Mouse (Mus musculus) embryonic facial prominence, embryonic 12.5 days (tissue): ENCODE results near the gene Rassf3. TPM values are rescaled to one million over a fixed set of nuclear protein-coding genes. Genes with fewer than 3 reads are reported as not detected.

Source experiments
- ATAC-seq: fragments of 200-750 bp; cut with Nextera tagmentation; 2 replicates; pipeline ENCODE4 v1.8.0; 2017; ENCODE audit not compliant: insufficient number of reproducible peaks, insufficient read depth, low FRiP score, low TSS enrichment
- H3K27ac ChIP-seq: fragments of 300-500 bp; sonication (generic); 2 replicates; pipeline ENCODE4 v1.5.1; 2016; ENCODE audit warnings: mild to moderate bottlenecking
- H3K27me3 ChIP-seq: fragments of 300-500 bp; sonication (generic); 2 replicates; pipeline ENCODE4 v1.6.1; 2016; ENCODE audit warnings: mild to moderate bottlenecking, moderate library complexity
- H3K36me3 ChIP-seq: fragments of 300-500 bp; sonication (generic); 2 replicates; pipeline ENCODE4 v1.6.1; 2016; ENCODE audit warnings: mild to moderate bottlenecking
- H3K4me1 ChIP-seq: fragments of 300-500 bp; sonication (generic); 2 replicates; pipeline ENCODE4 v1.6.1; 2016
- H3K4me2 ChIP-seq: fragments of 300-500 bp; sonication (generic); replicated peaks from 2 replicates; pipeline ENCODE4 v1.6.1; 2016; ENCODE audit warnings: mild to moderate bottlenecking, moderate library complexity
- H3K4me3 ChIP-seq: fragments of 300-500 bp; sonication (generic); 2 replicates; pipeline ENCODE4 v1.5.1; 2016; ENCODE audit warnings: mild to moderate bottlenecking
- H3K9ac ChIP-seq: fragments of 300-500 bp; sonication (generic); 2 replicates; pipeline ENCODE4 v1.6.1; 2016; ENCODE audit warnings: mild to moderate bottlenecking, moderate library complexity
- H3K9me3 ChIP-seq: fragments of 300-500 bp; sonication (generic); 2 replicates; pipeline ENCODE4 v1.6.1; 2016; ENCODE audit warnings: mild to moderate bottlenecking, moderate library complexity
- WGBS: fragments of 180-500 bp; shearing (Covaris S2); methylation state at CpG from one replicate; pipeline ENCODE4 v1.1.7; 2016; 5-methylcytosine and 5-hydroxymethylcytosine counted together
- polyA plus RNA-seq: library from polyadenylated mRNA; unstranded; fragments of >200 nt; fragmentation: Nextera tagmentation; extraction: Ambion mirVana; gene quantifications from 2 replicates; pipeline ENCODE4 v1.2.1, GENCODE M21; 2016

Gene Rassf3
- polyA plus RNA-seq, 1 experiment from 2014 or later: 23.1 TPM

DNA sequence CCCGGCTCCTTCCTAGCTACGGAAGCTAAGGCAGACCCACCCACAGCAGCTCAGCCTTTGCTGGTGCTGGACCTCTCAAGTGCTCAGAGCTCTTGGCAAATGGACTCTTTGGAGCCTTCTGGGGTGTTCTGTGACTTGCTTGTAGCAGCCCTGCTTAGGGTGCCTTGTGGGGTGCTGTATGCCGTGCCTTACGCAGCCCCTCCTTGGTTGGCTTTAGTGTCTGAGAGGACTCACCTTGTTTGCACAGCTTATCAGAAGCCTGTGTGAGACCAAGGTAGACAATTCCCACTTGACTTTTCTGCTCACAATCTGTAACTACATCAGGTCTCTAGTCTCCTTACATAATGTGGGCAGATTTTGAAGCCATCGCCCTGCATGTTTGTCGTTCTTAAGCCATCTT lies 90.5 kb downstream of the Rassf3 start:
- H3K9ac ChIP-seq: no peak overlapping the region
- no peaks in the 10 kb centered on the region for H3K27me3 ChIP-seq
- H3K4me3 ChIP-seq: no peak overlapping the region
- no peak for ATAC-seq
- peak overlapping the region; percentile 83 for H3K27ac ChIP-seq
- peaks cover 14% of the 10 kb centered on the region for H3K4me1 ChIP-seq
- no peak overlapping the region for H3K4me2 ChIP-seq
- WGBS: 84% methylated on average over 6 of the region's 6 CpGs
- H3K36me3 ChIP-seq: peaks cover 72% of the 10 kb centered on the region
- no peaks in the 10 kb centered on the region for H3K9me3 ChIP-seq

DNA sequence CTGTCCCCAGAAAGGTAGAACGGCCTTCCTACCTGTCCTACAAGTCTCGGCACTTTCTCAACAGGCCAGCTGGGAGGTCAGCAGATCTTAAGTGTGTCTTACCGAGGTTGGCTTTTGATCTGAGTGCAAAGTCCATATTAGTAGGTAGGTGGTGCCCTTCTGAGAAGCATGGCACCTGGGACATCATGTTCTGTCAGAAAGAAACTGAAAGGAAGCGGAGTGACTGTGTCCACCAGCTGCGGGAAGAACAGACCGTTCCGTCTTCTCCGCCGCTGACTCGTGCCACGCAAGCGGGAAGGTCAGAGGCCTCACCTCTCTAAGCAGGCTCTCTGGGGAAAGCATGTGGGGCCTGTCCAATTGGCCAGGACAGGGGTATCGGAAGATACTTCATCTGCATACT lies 91.4 kb downstream of the Rassf3 start:
- WGBS: 91% methylated on average over 13 of the region's 13 CpGs
- Histone ChIP-seq H3K27ac (no peak overlapping the region), H3K27me3 (no peaks in the 10 kb centered on the region), H3K4me3 (no peak overlapping the region), H3K4me1 (peaks cover 14% of the 10 kb centered on the region), H3K4me2 (no peak overlapping the region), H3K9me3 (no peaks in the 10 kb centered on the region), H3K36me3 (peaks cover 71% of the 10 kb centered on the region), H3K9ac (no peak overlapping the region)
- ATAC-seq: no peak

DNA sequence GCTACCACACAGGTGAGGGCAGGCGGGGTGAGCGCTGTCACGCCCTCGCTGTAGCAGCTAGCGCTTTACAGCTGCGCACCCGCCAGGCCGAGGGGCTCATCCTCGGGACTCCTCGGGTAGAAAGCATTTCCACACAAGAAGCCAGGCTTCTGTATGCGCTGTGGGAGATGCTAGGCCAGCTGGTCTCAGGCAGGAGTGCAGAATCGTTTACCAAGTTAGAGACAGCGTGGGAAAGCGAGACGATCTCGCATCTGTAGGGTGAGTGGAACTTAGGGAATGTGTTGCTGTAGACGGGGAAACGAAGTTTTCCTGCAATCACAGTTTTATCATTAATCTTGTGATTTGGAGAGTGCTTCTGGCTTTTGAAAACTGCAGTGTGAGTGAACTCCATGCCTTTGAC lies 94.9 kb downstream of the Rassf3 start:
- no peaks in the 10 kb centered on the region for H3K27me3 ChIP-seq
- H3K9me3 ChIP-seq: no peaks in the 10 kb centered on the region
- no peak for ATAC-seq
- H3K4me2 ChIP-seq: no peak overlapping the region
- H3K4me1 ChIP-seq: peaks cover 5% of the 10 kb centered on the region; the same call in 1 of the 2 replicates
- H3K4me3 ChIP-seq: no peak overlapping the region
- H3K36me3 ChIP-seq: peaks cover 81% of the 10 kb centered on the region
- H3K27ac ChIP-seq: no peak overlapping the region
- no peak overlapping the region for H3K9ac ChIP-seq
- WGBS: 93% methylated on average over 18 of the region's 18 CpGs

GRCm38 (mm10) chr10:121379387-121379786 lies 96.8 kb downstream of the Rassf3 start:
- Histone ChIP-seq H3K9ac (no peak overlapping the region), H3K27me3 (no peaks in the 10 kb centered on the region), H3K9me3 (no peaks in the 10 kb centered on the region), H3K4me3 (no peak overlapping the region), H3K36me3 (peaks cover 91% of the 10 kb centered on the region), H3K4me1 (no peaks in the 10 kb centered on the region), H3K27ac (no peak overlapping the region), H3K4me2 (no peak overlapping the region)
- ATAC-seq: no peak
- WGBS: 99% methylated on average over 3 of the region's 3 CpGs

GRCm38 (mm10) chr10:121376530-121377271 lies 99.4 kb downstream of the Rassf3 start:
- Histone ChIP-seq H3K36me3 (peaks cover 70% of the 10 kb centered on the region), H3K27ac (no peak overlapping the region), H3K4me2 (no peak overlapping the region), H3K4me1 (peaks cover 7% of the 10 kb centered on the region; the same call in 1 of the 2 replicates), H3K9me3 (no peaks in the 10 kb centered on the region), H3K27me3 (no peaks in the 10 kb centered on the region), H3K4me3 (no peak overlapping the region), H3K9ac (no peak overlapping the region)
- ATAC-seq: no peak
- whole genome bisulfite sequencing: 89% methylated on average over 24 of the region's 24 CpGs

DNA sequence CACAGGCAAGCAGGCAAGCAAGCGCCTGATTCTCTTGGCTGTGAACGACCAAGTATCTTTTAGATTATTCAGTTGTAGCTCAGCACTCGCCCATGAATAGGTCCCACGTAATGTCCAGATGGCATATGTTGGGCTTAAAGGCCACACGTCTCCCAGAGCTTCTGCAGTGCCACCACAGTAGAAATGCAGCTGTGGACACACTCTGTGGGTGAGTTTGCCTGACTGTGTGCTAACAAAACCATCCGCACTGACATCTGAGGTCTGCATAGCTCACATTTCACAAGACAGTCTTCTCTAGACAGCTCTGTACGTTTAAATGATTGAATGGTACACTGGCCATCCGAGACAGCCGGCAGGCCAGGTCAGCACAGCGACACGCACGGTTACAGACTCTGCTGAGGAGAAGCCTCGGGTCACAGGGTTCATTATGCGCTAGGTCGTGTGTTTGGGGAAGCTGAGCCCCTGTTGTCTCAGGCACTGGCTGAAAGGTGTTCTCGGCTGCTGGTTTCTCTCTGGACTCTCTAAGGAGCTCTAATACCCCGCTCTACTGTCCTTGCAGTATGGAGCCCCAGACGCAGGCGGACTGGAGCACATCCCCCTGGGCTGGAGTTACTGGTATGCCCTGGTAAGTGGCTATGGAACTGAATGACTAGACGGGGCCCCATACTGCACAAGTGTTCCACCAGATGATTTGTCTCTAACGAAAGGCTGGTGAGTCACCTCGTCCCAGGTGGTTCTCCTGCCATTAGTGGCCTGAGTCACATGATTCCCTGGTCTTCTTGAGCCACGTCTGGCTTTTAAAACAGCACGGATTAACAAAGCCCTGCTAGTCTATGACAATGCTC lies 100.3 kb downstream of the Rassf3 start:
- ATAC-seq: no peak
- Histone ChIP-seq H3K9ac (no peak overlapping the region), H3K4me1 (peaks cover 7% of the 10 kb centered on the region; the same call in 1 of the 2 replicates), H3K9me3 (no peaks in the 10 kb centered on the region), H3K27me3 (no peaks in the 10 kb centered on the region), H3K4me3 (no peak overlapping the region), H3K27ac (no peak overlapping the region), H3K36me3 (peaks cover 68% of the 10 kb centered on the region), H3K4me2 (no peak overlapping the region)
- 78% methylated on average over 24 of the region's 24 CpGs for WGBS

DNA sequence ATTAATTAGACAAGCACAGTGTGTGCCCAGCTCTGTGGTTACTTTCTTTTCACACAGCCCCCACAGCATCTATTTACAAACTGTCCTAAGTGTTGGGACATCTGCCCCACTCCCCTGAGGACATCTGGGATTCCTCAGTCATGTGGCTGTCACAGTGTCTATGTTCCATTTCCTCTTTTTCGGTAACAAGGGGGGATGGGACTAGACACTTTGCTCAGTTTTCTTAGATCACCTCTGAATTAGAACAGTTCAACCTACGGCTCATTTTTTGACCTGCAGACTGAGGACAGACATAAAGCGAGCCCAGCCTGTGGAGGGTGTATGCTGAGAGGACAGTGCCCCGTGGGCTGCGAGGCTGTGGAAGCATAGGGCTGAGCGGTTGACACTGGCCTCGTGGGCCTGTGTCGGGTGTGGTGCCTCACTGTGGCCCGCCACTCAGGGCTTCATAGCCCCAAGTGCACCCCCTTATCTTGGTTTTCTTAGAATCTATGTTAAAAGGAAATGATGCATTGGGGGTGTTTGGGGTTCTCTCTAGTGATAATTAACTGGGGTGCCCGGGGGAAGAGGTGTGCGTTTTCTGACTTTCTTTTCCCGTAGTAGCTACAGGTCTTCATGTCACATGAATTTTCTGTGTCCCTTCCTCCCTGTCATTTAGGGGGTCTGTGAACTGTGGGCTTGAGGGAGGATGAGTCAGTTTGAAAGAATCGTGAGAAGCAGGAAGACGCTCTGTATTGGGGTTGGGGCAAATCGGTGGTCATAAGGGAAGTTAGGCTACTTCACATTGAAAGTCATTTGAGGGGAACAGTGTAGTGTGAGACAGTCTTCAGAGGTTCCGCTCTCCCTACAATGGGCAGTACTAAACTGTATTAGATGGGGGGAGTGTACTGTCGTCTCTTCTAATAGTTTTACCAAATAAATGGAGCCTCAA lies 101.2 kb downstream of the Rassf3 start:
- H3K4me1 ChIP-seq: peaks cover 7% of the 10 kb centered on the region; the same call in 1 of the 2 replicates
- H3K27me3 ChIP-seq: no peaks in the 10 kb centered on the region
- peaks cover 70% of the 10 kb centered on the region for H3K36me3 ChIP-seq
- no peak for ATAC-seq
- no peak overlapping the region for H3K4me3 ChIP-seq
- no peak overlapping the region for H3K27ac ChIP-seq
- 85% methylated on average over 17 of the region's 17 CpGs for WGBS
- H3K4me2 ChIP-seq: no peak overlapping the region
- no peaks in the 10 kb centered on the region for H3K9me3 ChIP-seq
- H3K9ac ChIP-seq: no peak overlapping the region

GRCm38 (mm10) chr10:121374013-121374412 lies 102.1 kb downstream of the Rassf3 start:
- Histone ChIP-seq H3K27ac (no peak overlapping the region), H3K27me3 (no peaks in the 10 kb centered on the region), H3K4me1 (peaks cover 7% of the 10 kb centered on the region; the same call in 1 of the 2 replicates), H3K4me2 (no peak overlapping the region), H3K9me3 (no peaks in the 10 kb centered on the region), H3K36me3 (peaks cover 64% of the 10 kb centered on the region), H3K4me3 (no peak overlapping the region), H3K9ac (no peak overlapping the region)
- 34% methylated on average over 12 of the region's 12 CpGs for WGBS
- no peak for ATAC-seq

DNA sequence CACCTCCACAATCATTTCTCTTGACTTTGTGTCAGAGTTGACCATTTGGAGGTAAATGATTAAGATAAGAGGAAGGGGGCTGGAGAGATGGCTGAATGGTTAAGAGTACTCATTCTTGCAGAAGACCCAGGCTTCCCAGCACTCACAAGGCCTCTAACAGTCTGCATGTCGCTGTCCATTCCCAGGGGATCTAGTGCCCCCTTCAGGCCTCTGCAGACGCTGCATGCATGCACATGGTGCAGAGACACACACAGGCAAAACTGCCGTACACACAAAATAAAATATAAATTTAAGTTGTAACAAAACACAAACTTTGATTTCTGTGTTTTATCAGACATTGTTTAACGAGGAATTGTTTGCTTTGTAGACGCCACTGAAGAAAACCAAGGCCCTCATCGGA lies 105.4 kb downstream of the Rassf3 start:
- H3K4me1 ChIP-seq: peaks cover 23% of the 10 kb centered on the region
- no peak overlapping the region for H3K9ac ChIP-seq
- H3K36me3 ChIP-seq: peaks cover 39% of the 10 kb centered on the region
- WGBS: 88% methylated on average over 6 of the region's 6 CpGs
- H3K27ac ChIP-seq: no peak overlapping the region
- no peaks in the 10 kb centered on the region for H3K27me3 ChIP-seq
- H3K4me3 ChIP-seq: no peak overlapping the region
- no peaks in the 10 kb centered on the region for H3K9me3 ChIP-seq
- H3K4me2 ChIP-seq: no peak overlapping the region
- no peak for ATAC-seq

DNA sequence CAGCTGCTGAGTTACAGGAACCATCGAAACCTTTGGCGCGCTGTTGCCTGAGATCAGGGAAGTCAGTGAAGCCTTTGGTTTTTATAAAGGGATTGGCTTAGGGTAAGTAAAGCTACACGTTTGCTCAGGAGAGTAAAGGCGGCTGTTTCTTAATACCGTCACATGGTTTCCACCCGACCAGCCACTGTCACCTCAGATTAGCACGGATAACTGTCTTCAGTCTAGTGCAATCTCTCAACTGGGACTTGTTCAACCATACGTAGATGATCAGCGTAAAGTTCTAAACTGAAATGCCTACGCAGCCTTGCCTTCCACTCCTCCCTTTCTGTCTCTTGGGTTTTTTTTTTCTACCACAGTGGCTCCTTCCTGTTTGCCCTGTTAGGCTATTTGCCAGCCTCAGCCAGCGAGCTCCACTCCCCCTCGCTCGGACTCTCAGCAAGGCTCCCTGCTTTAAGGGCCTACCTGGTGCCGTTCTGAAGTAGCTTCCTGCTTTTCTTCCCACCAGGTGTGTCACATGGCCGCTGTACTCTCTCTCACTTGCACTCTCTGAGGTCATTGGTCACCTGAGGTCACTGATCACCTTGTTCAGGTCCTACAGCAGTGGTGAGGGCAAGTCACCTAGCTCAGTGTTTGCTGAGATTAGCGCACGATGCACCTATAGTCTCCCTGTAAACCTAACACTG lies 107.2 kb downstream of the Rassf3 start:
- Histone ChIP-seq H3K9me3 (no peaks in the 10 kb centered on the region), H3K9ac (no peak overlapping the region), H3K36me3 (peaks cover 28% of the 10 kb centered on the region), H3K27ac (no peak overlapping the region), H3K4me1 (peaks cover 22% of the 10 kb centered on the region), H3K27me3 (no peaks in the 10 kb centered on the region), H3K4me2 (no peak overlapping the region), H3K4me3 (no peak overlapping the region)
- ATAC-seq: no peak
- 85% methylated on average over 18 of the region's 18 CpGs for WGBS

DNA sequence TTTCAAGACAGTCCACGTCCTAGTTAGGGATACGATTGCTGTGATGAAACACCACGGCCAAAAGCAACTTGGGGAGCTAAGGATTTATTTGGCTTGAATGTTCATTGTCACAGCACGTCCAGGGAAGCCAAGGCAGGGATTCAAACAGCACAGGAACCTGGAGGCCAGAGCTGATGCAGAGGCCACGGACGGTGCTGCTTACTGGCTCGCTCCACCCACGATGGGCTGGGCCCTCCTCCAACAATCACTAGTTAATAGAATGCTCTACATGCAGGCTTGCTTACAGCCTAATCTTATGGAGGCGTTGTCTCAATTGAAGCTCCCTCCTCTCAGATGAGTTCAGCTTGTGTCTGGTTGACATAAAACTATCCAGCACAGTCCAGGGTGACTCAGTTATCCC lies 108.4 kb downstream of the Rassf3 start:
- Histone ChIP-seq H3K27ac (no peak overlapping the region), H3K9ac (no peak overlapping the region), H3K9me3 (no peaks in the 10 kb centered on the region), H3K27me3 (no peaks in the 10 kb centered on the region), H3K4me2 (no peak overlapping the region), H3K4me3 (no peak overlapping the region), H3K36me3 (peaks cover 28% of the 10 kb centered on the region), H3K4me1 (peaks cover 19% of the 10 kb centered on the region)
- ATAC-seq: no peak
- WGBS: 89% methylated on average over 9 of the region's 9 CpGs
